Mouse (Mus musculus) MEL (cell line): ENCODE measurements around the gene N4bp3. TPM values are rescaled to one million over a fixed set of nuclear protein-coding genes. Genes with fewer than 3 reads are reported as not detected.
A peak's percentile ranks its signal among the peaks of the same experiment; 100 is the strongest.

Experiments
- DNase-seq: peaks from one replicate; pipeline ENCODE4 v3.0.0; 2011; ENCODE audit warnings: low read depth, low spot score
- H3K27ac ChIP-seq: 2 replicates; pipeline ENCODE4 v1.5.1; 2012; ENCODE audit warnings: low read depth, mild to moderate bottlenecking, control low read depth, low read length, moderate library complexity; ENCODE audit not compliant: control insufficient read depth
- H3K27me3 ChIP-seq, 2 experiments: fragments of 150-350 bp in 1 of 2; sonication (generic) in 1 of 2; 2 replicates each; pipeline ENCODE4 v1.6.1; 2012; ENCODE audit warnings: low read length in 2 of 2, mild to moderate bottlenecking in 2 of 2, improper control_type of control experiment in 1 of 2, moderate library complexity in 1 of 2; ENCODE audit not compliant: insufficient read depth in 2 of 2, control insufficient read depth in 1 of 2
- H3K36me3 ChIP-seq, 2 experiments: 2 replicates each; pipeline ENCODE4 v1.6.1; 2012 to 2014; ENCODE audit warnings: low read length in 2 of 2, improper control_type of control experiment in 1 of 2, inconsistent platforms in 1 of 2, mild to moderate bottlenecking in 1 of 2; ENCODE audit not compliant: insufficient read depth in 2 of 2, control insufficient read depth in 1 of 2
- H3K4me1 ChIP-seq, 2 experiments: fragments of 150-350 bp in 1 of 2; sonication (generic) in 1 of 2; 2 replicates each; pipeline ENCODE4 v1.6.1; 2012; ENCODE audit warnings: low read length in 2 of 2, improper control_type of control experiment in 1 of 2, mild to moderate bottlenecking in 1 of 2; ENCODE audit not compliant: insufficient read depth in 2 of 2, control insufficient read depth in 1 of 2
- H3K4me3 ChIP-seq, 2 experiments: fragments of 150-350 bp in 1 of 2; sonication (generic) in 1 of 2; 2 replicates each; pipeline ENCODE4 v1.5.1; 2012; ENCODE audit warnings: low read depth in 2 of 2, low read length in 2 of 2, mild to moderate bottlenecking in 2 of 2, moderate library complexity in 2 of 2, control low read depth in 1 of 2, improper control_type of control experiment in 1 of 2; ENCODE audit not compliant: control insufficient read depth in 1 of 2, insufficient read depth in 1 of 2
- H3K79me2 ChIP-seq: 2 replicates; pipeline ENCODE4 v1.6.1; 2012; ENCODE audit warnings: mild to moderate bottlenecking, low read length, moderate library complexity; ENCODE audit not compliant: control insufficient read depth, poor library complexity, insufficient read depth
- H3K9ac ChIP-seq: 2 replicates; pipeline ENCODE4 v1.6.1; 2012; ENCODE audit warnings: low read depth, mild to moderate bottlenecking, control low read depth, low read length, moderate library complexity; ENCODE audit not compliant: control insufficient read depth, poor library complexity, severe bottlenecking
- H3K9me3 ChIP-seq: fragments of 150-350 bp; sonication (generic); replicated peaks from 2 replicates; pipeline ENCODE4 v1.6.1; 2012; ENCODE audit warnings: mild to moderate bottlenecking, low read length, improper control_type of control experiment, moderate library complexity; ENCODE audit not compliant: insufficient read depth
- BHLHE40 ChIP-seq: IDR thresholded peaks from 2 replicates; pipeline ENCODE4 v1.6.1; 2012; ENCODE audit warnings: low read depth, mild to moderate bottlenecking, inconsistent platforms, low read length, improper control_type of control experiment, borderline replicate concordance
- CHD1 ChIP-seq: IDR thresholded peaks from 2 replicates; pipeline ENCODE4 v1.6.1; 2012; ENCODE audit warnings: low read depth, mild to moderate bottlenecking, inconsistent platforms, low read length, improper control_type of control experiment
- CHD2 ChIP-seq: IDR thresholded peaks from 2 replicates; pipeline ENCODE4 v1.6.1; 2011; ENCODE audit warnings: low read length, improper control_type of control experiment
- CTCF ChIP-seq, 3 experiments: IDR thresholded peaks in 2 of 3; conservative IDR thresholded peaks in 1 of 3; 2 replicates each; pipeline ENCODE4 v1.5.1; 2011 to 2012; ENCODE audit warnings: low read length in 3 of 3, low read depth in 2 of 3, mild to moderate bottlenecking in 2 of 3, improper control_type of control experiment in 1 of 3, inconsistent platforms in 1 of 3, mixed read lengths in 1 of 3, moderate library complexity in 1 of 3; ENCODE audit not compliant: control insufficient read depth in 1 of 3, insufficient read depth in 1 of 3, poor library complexity in 1 of 3, severe bottlenecking in 1 of 3
- E2F4 ChIP-seq: IDR thresholded peaks from 2 replicates; pipeline ENCODE4 v1.6.1; 2011; ENCODE audit warnings: low read depth, low read length, improper control_type of control experiment, borderline replicate concordance
- ELF1 ChIP-seq: IDR thresholded peaks from 2 replicates; pipeline ENCODE4 v1.6.1; 2014; ENCODE audit warnings: low read depth, mild to moderate bottlenecking, inconsistent platforms, low read length, improper control_type of control experiment, moderate library complexity
- ETS1 ChIP-seq: IDR thresholded peaks from 2 replicates; pipeline ENCODE4 v1.6.1; 2012; ENCODE audit warnings: low read depth, mild to moderate bottlenecking, inconsistent platforms, low read length, improper control_type of control experiment, moderate library complexity
- GABPA ChIP-seq: IDR thresholded peaks from 2 replicates; pipeline ENCODE4 v1.6.1; 2012; ENCODE audit warnings: low read depth, mild to moderate bottlenecking, inconsistent platforms, low read length, improper control_type of control experiment, moderate library complexity
- GATA1 ChIP-seq: IDR thresholded peaks from 2 replicates; pipeline ENCODE4 v1.6.1; 2011; ENCODE audit warnings: low read depth, low read length, improper control_type of control experiment
- HCFC1 ChIP-seq: IDR thresholded peaks from 2 replicates; pipeline ENCODE4 v1.6.1; 2012; ENCODE audit warnings: low read depth, mild to moderate bottlenecking, inconsistent platforms, low read length, improper control_type of control experiment, moderate library complexity
- JUND ChIP-seq: IDR thresholded peaks from 2 replicates; pipeline ENCODE4 v1.6.1; 2011; ENCODE audit warnings: low read depth, mild to moderate bottlenecking, improper control_type of control experiment, low read length
- KAT2A ChIP-seq: conservative IDR thresholded peaks from 2 replicates; pipeline ENCODE4 v1.6.1; 2012; ENCODE audit warnings: low read depth, low read length, improper control_type of control experiment, inconsistent platforms
- MAFK ChIP-seq: IDR thresholded peaks from 2 replicates; pipeline ENCODE4 v1.6.1; 2011; ENCODE audit warnings: low read depth, mild to moderate bottlenecking, low read length, improper control_type of control experiment, borderline replicate concordance
- MAX ChIP-seq: IDR thresholded peaks from 2 replicates; pipeline ENCODE4 v1.6.1; 2011; ENCODE audit warnings: low read length, improper control_type of control experiment
- MEF2A ChIP-seq: IDR thresholded peaks from 2 replicates; pipeline ENCODE4 v1.6.1; 2014; ENCODE audit warnings: low read depth, mild to moderate bottlenecking, inconsistent platforms, low read length, improper control_type of control experiment; ENCODE audit not compliant: poor library complexity, insufficient replicate concordance, severe bottlenecking; ENCODE audit errors: extremely low read depth
- MXI1 ChIP-seq: IDR thresholded peaks from 2 replicates; pipeline ENCODE4 v1.6.1; 2011; ENCODE audit warnings: mild to moderate bottlenecking, low read depth, low read length, improper control_type of control experiment
- MYB ChIP-seq: IDR thresholded peaks from 2 replicates; pipeline ENCODE4 v1.6.1; 2011; ENCODE audit warnings: mild to moderate bottlenecking, low read depth, low read length, improper control_type of control experiment
- MYC ChIP-seq: IDR thresholded peaks from 2 replicates; pipeline ENCODE4 v1.6.1; 2011; ENCODE audit warnings: low read depth, mild to moderate bottlenecking, low read length, improper control_type of control experiment, moderate library complexity
- NELFE ChIP-seq: IDR thresholded peaks from 2 replicates; pipeline ENCODE4 v1.6.1; 2011; ENCODE audit warnings: low read depth, low read length, improper control_type of control experiment
- NRF1 ChIP-seq: IDR thresholded peaks from 2 replicates; pipeline ENCODE4 v1.6.1; 2014; ENCODE audit warnings: low read depth, mild to moderate bottlenecking, inconsistent platforms, low read length, improper control_type of control experiment, moderate library complexity; ENCODE audit not compliant: poor library complexity, insufficient read depth, severe bottlenecking
- POLR2A ChIP-seq, 2 experiments: IDR thresholded peaks; 2 replicates each; pipeline ENCODE4 v1.6.1; 2011 to 2012; ENCODE audit warnings: low read length in 2 of 2, mild to moderate bottlenecking in 2 of 2, control low read depth in 1 of 2, improper control_type of control experiment in 1 of 2, low read depth in 1 of 2, moderate library complexity in 1 of 2; ENCODE audit not compliant: control insufficient read depth in 1 of 2, insufficient read depth in 1 of 2, poor library complexity in 1 of 2
- POLR2AphosphoS2 ChIP-seq: IDR thresholded peaks from 2 replicates; pipeline ENCODE4 v1.6.1; 2011; ENCODE audit warnings: low read length, improper control_type of control experiment
- POLR2AphosphoS5 ChIP-seq: IDR thresholded peaks from 2 replicates; pipeline ENCODE4 v1.6.1; 2012; ENCODE audit warnings: low read depth, borderline replicate concordance, mild to moderate bottlenecking, inconsistent platforms, low read length, moderate library complexity, mixed read lengths
- RAD21 ChIP-seq: IDR thresholded peaks from 2 replicates; pipeline ENCODE4 v1.6.1; 2011; ENCODE audit warnings: mild to moderate bottlenecking, low read depth, low read length, improper control_type of control experiment
- RCOR1 ChIP-seq: IDR thresholded peaks from 2 replicates; pipeline ENCODE4 v1.6.1; 2012; ENCODE audit warnings: low read depth, mild to moderate bottlenecking, inconsistent platforms, low read length, improper control_type of control experiment
- SIN3A ChIP-seq: IDR thresholded peaks from 2 replicates; pipeline ENCODE4 v1.6.1; 2012; ENCODE audit warnings: low read length, improper control_type of control experiment, inconsistent platforms
- SMC3 ChIP-seq: IDR thresholded peaks from 2 replicates; pipeline ENCODE4 v1.6.1; 2011; ENCODE audit warnings: low read depth, low read length, improper control_type of control experiment
- TAL1 ChIP-seq: IDR thresholded peaks from 2 replicates; pipeline ENCODE4 v1.6.1; 2012; ENCODE audit warnings: mild to moderate bottlenecking, inconsistent platforms, low read length, moderate library complexity, mixed read lengths
- TBP ChIP-seq: IDR thresholded peaks from 2 replicates; pipeline ENCODE4 v1.8.0; 2011; ENCODE audit warnings: low read depth, low read length, improper control_type of control experiment
- TCF12 ChIP-seq: IDR thresholded peaks from 2 replicates; pipeline ENCODE4 v1.6.1; 2014; ENCODE audit warnings: low read depth, mild to moderate bottlenecking, inconsistent platforms, low read length, improper control_type of control experiment, moderate library complexity
- UBTF ChIP-seq: IDR thresholded peaks from 2 replicates; pipeline ENCODE4 v1.6.1; 2012; ENCODE audit warnings: low read depth, mild to moderate bottlenecking, inconsistent platforms, low read length, improper control_type of control experiment, moderate library complexity, borderline replicate concordance; ENCODE audit not compliant: insufficient read depth
- USF1 ChIP-seq: IDR thresholded peaks from 2 replicates; pipeline ENCODE4 v1.6.1; 2014; ENCODE audit warnings: low read depth, mild to moderate bottlenecking, inconsistent platforms, low read length, improper control_type of control experiment, moderate library complexity
- USF2 ChIP-seq, 2 experiments: IDR thresholded peaks; 2 replicates each; pipeline ENCODE4 v1.6.1; 2011 to 2012; ENCODE audit warnings: improper control_type of control experiment in 2 of 2, low read length in 2 of 2, borderline replicate concordance in 1 of 2, inconsistent platforms in 1 of 2, low read depth in 1 of 2, mild to moderate bottlenecking in 1 of 2; ENCODE audit not compliant: insufficient read depth in 1 of 2
- ZC3H11A ChIP-seq: IDR thresholded peaks from 2 replicates; pipeline ENCODE4 v1.6.1; 2012; ENCODE audit warnings: low read depth, mild to moderate bottlenecking, inconsistent platforms, low read length, improper control_type of control experiment
- ZKSCAN1 ChIP-seq: IDR thresholded peaks from 2 replicates; pipeline ENCODE4 v1.6.1; 2012; ENCODE audit warnings: low read depth, mild to moderate bottlenecking, inconsistent platforms, low read length, improper control_type of control experiment, moderate library complexity
- ZMIZ1 ChIP-seq: IDR thresholded peaks from 2 replicates; pipeline ENCODE4 v1.6.1; 2012; ENCODE audit warnings: low read depth, mild to moderate bottlenecking, inconsistent platforms, low read length, improper control_type of control experiment, moderate library complexity
- ZNF384 ChIP-seq: IDR thresholded peaks from 2 replicates; pipeline ENCODE4 v1.6.1; 2012; ENCODE audit warnings: low read depth, mild to moderate bottlenecking, inconsistent platforms, low read length, improper control_type of control experiment
- polyA plus RNA-seq, 2 experiments: library from polyadenylated mRNA; stranded (reverse) in 1 of 2; unstranded in 1 of 2; fragments of >175 nt in 1 of 2; fragments of >200 nt in 1 of 2; gene quantifications; 2 replicates each; pipeline versions ENCODE4 v1.2.1 to v1.2.4; 2012; ENCODE audit warnings: low replicate concordance in 2 of 2, low read depth in 1 of 2; ENCODE audit not compliant: insufficient read length in 2 of 2, insufficient read depth in 1 of 2, missing spikeins in 1 of 2
- total RNA-seq: library from RNA; depleted of rRNA; stranded (reverse); fragments of 300-350 nt; gene quantifications from 2 replicates; pipeline ENCODE4 v1.2.3, GENCODE M21; 2012

The N4bp3 gene
- total and polyA plus RNA-seq, 3 experiments = 6.9 to 11.5 TPM; not detected in 1

GRCm38 (mm10) chr11:51681324-51681975, 30.8 kb upstream of the N4bp3 start:
- H3K9me3 ChIP-seq = no peaks in the 10 kb centered on the region
- H3K79me2 ChIP-seq = no peaks in the 10 kb centered on the region; the same call in 1 of the 2 replicates
- peaks cover 0 to 10% of the 10 kb centered on the region in 2 experiments; a peak in 3 of 4 replicates for H3K4me1 ChIP-seq
- H3K27me3 ChIP-seq = no peaks in the 10 kb centered on the region
- DNase-seq = peak; percentile 96
- H3K36me3 ChIP-seq = peaks cover 0 to 3% of the 10 kb centered on the region in 2 experiments; a peak in 1 of 4 replicates
- no peak overlapping the region for H3K27ac ChIP-seq
- peak overlapping the region; percentile 11 to 52 for H3K4me3 ChIP-seq
- peak overlapping the region; percentile 33 for H3K9ac ChIP-seq
- TF ChIP-seq RCOR1 = no peak
- no peak for TF ChIP-seq KAT2A
- TF ChIP-seq POLR2AphosphoS2 = no peak
- TF ChIP-seq ZNF384 = no peak
- no peak for TF ChIP-seq NELFE
- no peak for TF ChIP-seq JUND
- peak; percentile 43; the same call in 1 of the 2 replicates for TF ChIP-seq TCF12
- peak; percentile 92 for TF ChIP-seq SIN3A
- TF ChIP-seq MAFK = no peak
- 0 out of 2 replicates have a peak, but pooled peaks have one; percentile 5 for TF ChIP-seq GATA1
- peak; percentile 99 for TF ChIP-seq RAD21
- no peak; the same call in 1 of the 2 replicates for TF ChIP-seq MYC
- TF ChIP-seq ZC3H11A = peak; percentile 98
- TF ChIP-seq USF1 = no peak
- peak; percentile 66 for TF ChIP-seq TBP
- TF ChIP-seq CHD1 = no peak
- no peak for TF ChIP-seq TAL1
- TF ChIP-seq SMC3 = peak; percentile 98
- TF ChIP-seq ELF1 = no peak
- TF ChIP-seq ZKSCAN1 = no peak
- no peak for TF ChIP-seq GABPA
- TF ChIP-seq ETS1 = no peak
- TF ChIP-seq USF2 (IDR thresholded peaks at IDR 0.05; ENCODE audit: borderline replicate concordance in 1 of 2, insufficient read depth in 1 of 2, low read depth in 1 of 2, low read length in 2 of 2) = no peak
- TF ChIP-seq CHD2 = no peak
- no peak for TF ChIP-seq MYB
- peak in 2 of 3 experiments; percentile 96 to 98; a peak in 5 of 6 replicates for TF ChIP-seq CTCF (IDR thresholded peaks at IDR 0.05 in 2 of 3, conservative IDR thresholded peaks at IDR 0.05 in 1 of 3; ENCODE audit: control insufficient read depth in 1 of 3, insufficient read depth in 1 of 3, low read depth in 2 of 3, low read length in 3 of 3, poor library complexity in 1 of 3, severe bottlenecking in 1 of 3)
- 0 out of 2 replicates have a peak, but pooled peaks have one; percentile 52 for TF ChIP-seq HCFC1
- no peak for TF ChIP-seq POLR2A (IDR thresholded peaks at IDR 0.05; ENCODE audit: control insufficient read depth in 1 of 2, insufficient read depth in 1 of 2, low read depth in 1 of 2, low read length in 2 of 2, poor library complexity in 1 of 2)
- TF ChIP-seq ZMIZ1 = no peak
- no peak for TF ChIP-seq UBTF
- no peak for TF ChIP-seq BHLHE40
- no peak for TF ChIP-seq POLR2AphosphoS5
- no peak for TF ChIP-seq NRF1
- TF ChIP-seq MAX = no peak
- no peak for TF ChIP-seq MXI1
- TF ChIP-seq MEF2A = no peak
- TF ChIP-seq E2F4 = no peak
